In the genomic region with DNA sequence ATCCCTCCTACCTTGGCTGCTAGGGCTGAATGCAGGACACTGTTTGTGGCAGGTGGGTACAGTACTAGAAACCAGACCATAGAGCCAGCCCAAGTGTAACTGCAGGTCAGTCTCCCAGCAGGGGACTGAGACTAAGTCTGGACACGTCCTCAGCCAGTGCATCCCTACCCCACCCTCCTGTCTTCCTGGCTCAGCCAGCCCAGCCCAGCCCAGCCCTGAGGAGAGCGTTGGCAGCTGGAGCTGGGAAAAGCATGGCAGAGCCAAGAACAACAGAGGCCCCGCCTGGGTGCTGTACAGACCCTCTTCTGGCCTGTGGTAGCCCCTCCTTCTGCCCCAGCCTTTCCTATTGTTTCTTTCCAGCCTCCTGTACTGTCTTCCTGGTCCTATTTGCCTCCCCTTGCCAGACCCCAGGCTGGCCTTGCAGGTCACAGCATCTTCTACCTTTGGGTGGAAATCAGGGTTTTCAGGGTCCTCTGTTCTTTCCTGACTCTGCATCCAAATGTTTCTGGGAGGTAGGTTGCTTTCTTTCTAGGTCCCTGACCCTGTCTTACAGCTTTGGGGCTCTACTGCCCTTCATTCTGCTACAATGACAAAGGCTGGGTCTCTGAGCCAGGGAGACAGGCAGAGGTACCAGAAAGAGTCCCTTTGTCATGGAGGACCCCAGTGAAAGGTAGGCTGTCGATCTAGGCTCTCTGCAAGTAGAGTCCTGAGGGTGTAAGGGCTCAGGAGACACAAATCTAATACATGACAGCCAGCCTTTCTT, we compare ENCODE assay signal across 10 mouse cellular contexts. TPM values are rescaled to one million over a fixed set of nuclear protein-coding genes. Genes with fewer than 3 reads are reported as not detected.
DNase-seq lines count a peak whose midpoint lies in the region; ATAC-seq and TF ChIP-seq lines count a peak whose summit lies in the region.
"Had no signal": no experiment of that assay in that cellular context is flagged by ENCODE, and none has a peak within 500 bp of the region (broad histone marks: within the 10 kb centered on the region; RNA-seq: fewer than 3 reads in every experiment).

No protein-coding gene starts in this region.

- H3K9me3 ChIP-seq in lung, embryonic 16.5 days (ENCODE audit: control insufficient read depth, low read length): no peaks in the 10 kb centered on the region
- H3K9me3 ChIP-seq in hindbrain, embryonic 10.5 days: no peaks in the 10 kb centered on the region
- H3K9me3 ChIP-seq: G1E had no signal

- H3K27me3 ChIP-seq in lung, embryonic 16.5 days (ENCODE audit: control insufficient read depth, insufficient read depth, low read depth, low read length): peaks cover 9% of the 10 kb centered on the region
- no peaks in the 10 kb centered on the region for H3K27me3 ChIP-seq in hindbrain, embryonic 10.5 days (ENCODE audit: insufficient read depth, poor library complexity, severe bottlenecking)

- H3K4me1 ChIP-seq in lung, embryonic 16.5 days (replicated peaks; ENCODE audit: control insufficient read depth, insufficient read depth, low read length): peaks cover 27% of the 10 kb centered on the region
- H3K4me1 ChIP-seq in embryonic fibroblast, embryonic 13.5 days (ENCODE audit: control insufficient read depth, insufficient read depth, low read length): peaks cover 44% of the 10 kb centered on the region
- H3K4me1 ChIP-seq in hindbrain, embryonic 10.5 days (replicated peaks): peaks cover 68% of the 10 kb centered on the region

- peak; percentile 50 for ATAC-seq in lung, embryonic 16.5 days (ENCODE audit: low read depth)

- H3K36me3 ChIP-seq in lung, embryonic 16.5 days (ENCODE audit: control insufficient read depth, insufficient read depth, low read length): peaks cover 25% of the 10 kb centered on the region
- H3K36me3 ChIP-seq in hindbrain, embryonic 10.5 days: peaks cover 44% of the 10 kb centered on the region

- DNase-seq in lung, postnatal 36 days: no peak
- DNase-seq in hindbrain, embryonic 10.5 days (ENCODE audit: low spot score): peak; percentile 43
- DNase-seq in retina, postnatal 1 day: peak; percentile 73
- DNase-seq in thymus, postnatal 14 days: no peak
- DNase-seq in layer of hippocampus, postnatal 14 days (ENCODE audit: low spot score in 2 of 2): no peak
- no peak for DNase-seq in frontal cortex, postnatal 14 days (ENCODE audit: low spot score in 2 of 2)
- DNase-seq: cerebellum, adult 2 months had no signal

- no peak; the same call in none of the 2 replicates for TF ChIP-seq POLR2A in embryonic fibroblast, embryonic 13.5 days (IDR thresholded peaks at IDR 0.05; ENCODE audit: low read depth, low read length)

- no peak overlapping the region for H3K9ac ChIP-seq in lung, embryonic 16.5 days (ENCODE audit: low read length)

- no peak overlapping the region for H3K4me3 ChIP-seq in lung, embryonic 16.5 days (ENCODE audit: low read length)
- no peak overlapping the region for H3K4me3 ChIP-seq in embryonic fibroblast, embryonic 13.5 days (ENCODE audit: insufficient read depth, low read length)
- H3K4me3 ChIP-seq in hindbrain, embryonic 10.5 days: peak overlapping the region; percentile 75

- 36% methylated on average over 3 of the region's 4 CpGs for WGBS in lung, embryonic 16.5 days
- 16% methylated on average over 4 of the region's 4 CpGs for WGBS in hindbrain, embryonic 10.5 days

- no peak overlapping the region for H3K27ac ChIP-seq in lung, embryonic 16.5 days (ENCODE audit: low read length)
- H3K27ac ChIP-seq in embryonic fibroblast, embryonic 13.5 days (ENCODE audit: insufficient read depth, low read length): peak overlapping the region; percentile 55
- H3K27ac ChIP-seq in hindbrain, embryonic 10.5 days: peak overlapping the region; percentile 97

- no peak for TF ChIP-seq CTCF in embryonic fibroblast, embryonic 13.5 days (IDR thresholded peaks at IDR 0.05; ENCODE audit: borderline replicate concordance, insufficient read depth, low read length)

- H3K4me2 ChIP-seq in lung, embryonic 16.5 days (ENCODE audit: low read depth, low read length): no peak overlapping the region

RNA-seq across cellular contexts. Expression of gene Crabp2, which starts 3.4 kb away (rescaled TPM):
- polyA plus RNA-seq in lung, embryonic 16.5 days (2015; fragmentation: Nextera tagmentation; extraction: Ambion mirVana): 4.7 and 4.9 TPM in 2 replicates
- polyA plus RNA-seq in embryonic fibroblast, embryonic 13.5 days (2011; ENCODE audit: insufficient read length, low read depth, missing spikeins): 80.0 and 99.8 TPM in 2 replicates
- polyA plus RNA-seq in hindbrain, embryonic 10.5 days (2016; fragmentation: Nextera tagmentation; extraction: Ambion mirVana): 956 and 1,072 TPM in 2 replicates
- 1 to 10 TPM; 2.0 to 2.2 TPM for total RNA-seq in layer of hippocampus, postnatal 14 days (2021)
- polyA plus RNA-seq: G1E had no signal

RNA-seq across cellular contexts. Expression of gene Rrnad1, which starts 14.5 kb away (rescaled TPM):
- polyA plus RNA-seq in lung, embryonic 16.5 days (2015; fragmentation: Nextera tagmentation; extraction: Ambion mirVana): 20.2 and 20.6 TPM in 2 replicates
- polyA plus RNA-seq in embryonic fibroblast, embryonic 13.5 days (2011; ENCODE audit: insufficient read length, low read depth, missing spikeins): 11.4 and 12.0 TPM in 2 replicates
- 18.9 and 20.9 TPM in 2 replicates for polyA plus RNA-seq in hindbrain, embryonic 10.5 days (2016; fragmentation: Nextera tagmentation; extraction: Ambion mirVana)
- 10 to 100 TPM; 19.0 to 22.8 TPM for total RNA-seq in layer of hippocampus, postnatal 14 days (2021)

RNA-seq across cellular contexts. Expression of gene Isg20l2, which starts 14.9 kb away (rescaled TPM):
- 50.3 and 54.8 TPM in 2 replicates for polyA plus RNA-seq in lung, embryonic 16.5 days (2015; fragmentation: Nextera tagmentation; extraction: Ambion mirVana)
- polyA plus RNA-seq in embryonic fibroblast, embryonic 13.5 days (2011; ENCODE audit: insufficient read length, low read depth, missing spikeins): 41.6 and 54.7 TPM in 2 replicates
- polyA plus RNA-seq in hindbrain, embryonic 10.5 days (2016; fragmentation: Nextera tagmentation; extraction: Ambion mirVana): 73.3 and 75.7 TPM in 2 replicates
- total RNA-seq in layer of hippocampus, postnatal 14 days (2021): 10 to 100 TPM; 15.0 to 16.4 TPM

RNA-seq across cellular contexts. Expression of gene Mrpl24, which starts 25.7 kb away (rescaled TPM):
- 77.5 and 79.3 TPM in 2 replicates for polyA plus RNA-seq in lung, embryonic 16.5 days (2015; fragmentation: Nextera tagmentation; extraction: Ambion mirVana)
- 130 and 167 TPM in 2 replicates for polyA plus RNA-seq in embryonic fibroblast, embryonic 13.5 days (2011; ENCODE audit: insufficient read length, low read depth, missing spikeins)
- polyA plus RNA-seq in hindbrain, embryonic 10.5 days (2016; fragmentation: Nextera tagmentation; extraction: Ambion mirVana): 74.7 and 76.1 TPM in 2 replicates
- 10 to 100 TPM; 50.3 to 55.4 TPM for total RNA-seq in layer of hippocampus, postnatal 14 days (2021)

RNA-seq across cellular contexts. Expression of gene Nes, which starts 25.9 kb away (rescaled TPM):
- 15.5 and 15.6 TPM in 2 replicates for polyA plus RNA-seq in lung, embryonic 16.5 days (2015; fragmentation: Nextera tagmentation; extraction: Ambion mirVana)
- polyA plus RNA-seq in embryonic fibroblast, embryonic 13.5 days (2011; ENCODE audit: insufficient read length, low read depth, missing spikeins): 25.7 and 71.2 TPM in 2 replicates
- 109 and 143 TPM in 2 replicates for polyA plus RNA-seq in hindbrain, embryonic 10.5 days (2016; fragmentation: Nextera tagmentation; extraction: Ambion mirVana)
- total RNA-seq in layer of hippocampus, postnatal 14 days (2021): 10 to 100 TPM in 1 of 2 experiments, 1 to 10 TPM in 1; 9.0 to 11.0 TPM

Comparison
In these comparisons a context has a peak if more than half of its experiments do, and no peak if none do; other contexts are left out.
1. DNase-seq: peak in hindbrain, embryonic 10.5 days (single experiment) and retina, postnatal 1 day (single experiment); none in lung, postnatal 36 days (single experiment), thymus, postnatal 14 days (single experiment), layer of hippocampus, postnatal 14 days (0 of 2) and frontal cortex, postnatal 14 days (0 of 2).
2. RNA of gene Crabp2, which starts 3.4 kb away (polyA plus RNA-seq): 956 to 1,072 TPM in hindbrain, embryonic 10.5 days and 80.0 to 99.8 TPM in embryonic fibroblast, embryonic 13.5 days; 4.7 to 4.9 TPM in lung, embryonic 16.5 days; every median in the first group is over 10 times any median in the second.